Mouse (Mus musculus) thymus, adult 2 months (tissue): ENCODE measurements around the gene Nudt22. TPM values are rescaled to one million over a fixed set of nuclear protein-coding genes. Genes with fewer than 3 reads are reported as not detected.
A peak's percentile ranks its signal among the peaks of the same experiment; 100 is the strongest.

Experiments used
- DNase-seq: peaks from one replicate; pipeline ENCODE4 v3.0.0; 2021
- H3K27ac ChIP-seq: fragments of 200-500 bp; 2 replicates; pipeline ENCODE4 v1.5.1; 2012; ENCODE audit warnings: low read length, control low read depth; ENCODE audit not compliant: control insufficient read depth, insufficient read depth
- H3K27me3 ChIP-seq: fragments of 200-500 bp; 2 replicates; pipeline ENCODE4 v1.6.1; 2012; ENCODE audit warnings: mild to moderate bottlenecking, low read length, moderate library complexity, mixed read lengths; ENCODE audit not compliant: control insufficient read depth, insufficient read depth
- H3K36me3 ChIP-seq: fragments of 200-500 bp; 2 replicates; pipeline ENCODE4 v1.6.1; 2012; ENCODE audit warnings: mild to moderate bottlenecking, low read length, moderate library complexity; ENCODE audit not compliant: control insufficient read depth, insufficient read depth
- H3K4me1 ChIP-seq: fragments of 200-500 bp; replicated peaks from 2 replicates; pipeline ENCODE4 v1.6.1; 2012; ENCODE audit warnings: low read length; ENCODE audit not compliant: control insufficient read depth, insufficient read depth
- H3K4me3 ChIP-seq: fragments of 200-500 bp; 2 replicates; pipeline ENCODE4 v1.5.1; 2012; ENCODE audit warnings: mild to moderate bottlenecking, low read length, control low read depth, moderate library complexity; ENCODE audit not compliant: control insufficient read depth, insufficient read depth
- CTCF ChIP-seq: fragments of 200-500 bp; IDR thresholded peaks from 2 replicates; pipeline ENCODE4 v1.5.1; 2012; ENCODE audit warnings: mild to moderate bottlenecking, control low read depth, low read length, moderate library complexity, borderline replicate concordance; ENCODE audit not compliant: control insufficient read depth, poor library complexity, insufficient read depth; ENCODE audit errors: extremely low read depth
- POLR2A ChIP-seq: fragments of 200-500 bp; IDR thresholded peaks from 2 replicates; pipeline ENCODE4 v1.6.1; 2012; ENCODE audit warnings: mild to moderate bottlenecking, low read length, control low read depth, moderate library complexity; ENCODE audit not compliant: control insufficient read depth, poor library complexity, insufficient read depth; ENCODE audit errors: extremely low read depth
- WGBS: fragments of 180-500 bp; shearing (Covaris S2); methylation state at CpG from one replicate; pipeline ENCODE4 v1.1.7; 2018; 5-methylcytosine and 5-hydroxymethylcytosine counted together
- polyA plus RNA-seq: library from polyadenylated mRNA; depleted of rRNA; stranded (reverse); fragments of >200 nt; gene quantifications from 2 replicates; pipeline ENCODE4 v1.2.3, GENCODE M21; 2012; rRNA removed

Nudt22 gene
- polyA plus RNA-seq, 1 experiment: 46.5 TPM

DNA sequence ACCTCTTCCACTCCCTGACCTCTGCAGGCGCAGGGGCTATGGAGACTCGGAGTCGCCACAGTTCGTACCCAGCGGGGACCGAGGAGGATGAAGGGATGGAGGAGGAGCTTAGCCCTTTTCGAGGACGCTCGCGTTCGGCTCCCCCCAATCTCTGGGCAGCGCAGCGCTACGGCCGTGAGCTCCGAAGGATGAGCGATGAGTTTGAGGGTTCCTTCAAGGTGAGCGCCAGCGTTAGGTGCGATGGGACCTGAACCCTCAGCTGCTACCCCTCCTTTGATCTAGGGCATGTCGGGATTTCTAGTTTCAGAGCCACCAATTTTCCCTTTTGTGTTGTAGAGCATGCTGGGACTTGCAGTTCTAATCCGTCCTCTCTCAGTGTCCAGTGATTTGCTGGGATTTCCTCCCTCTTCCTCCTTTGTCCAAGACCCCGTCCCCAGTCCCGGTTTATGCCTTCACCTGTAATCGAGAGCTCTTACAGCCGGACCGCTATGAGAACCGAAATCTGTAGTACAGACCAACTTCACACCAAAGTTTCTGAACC, 45.2 kb downstream of the Nudt22 start:
- H3K36me3 ChIP-seq: no peaks in the 10 kb centered on the region
- peak overlapping the region; percentile 70 for H3K4me3 ChIP-seq
- peak overlapping the region; percentile 73 for H3K27ac ChIP-seq
- WGBS: under 1% methylated on average over 28 of the region's 28 CpGs
- H3K4me1 ChIP-seq: peaks cover 20% of the 10 kb centered on the region
- peak; percentile 47 for DNase-seq
- TF ChIP-seq CTCF (no peak), POLR2A (no peak)
- no peaks in the 10 kb centered on the region for H3K27me3 ChIP-seq

GRCm38 (mm10) chr19:6949951-6950350, 46.0 kb downstream of the Nudt22 start:
- TF ChIP-seq CTCF (no peak), POLR2A (no peak)
- no peaks in the 10 kb centered on the region for H3K36me3 ChIP-seq
- no peaks in the 10 kb centered on the region for H3K27me3 ChIP-seq
- peaks cover 20% of the 10 kb centered on the region for H3K4me1 ChIP-seq
- H3K4me3 ChIP-seq: no peak overlapping the region
- H3K27ac ChIP-seq: no peak overlapping the region
- DNase-seq: no peak
- 88% methylated on average over 5 of the region's 5 CpGs for WGBS

DNA sequence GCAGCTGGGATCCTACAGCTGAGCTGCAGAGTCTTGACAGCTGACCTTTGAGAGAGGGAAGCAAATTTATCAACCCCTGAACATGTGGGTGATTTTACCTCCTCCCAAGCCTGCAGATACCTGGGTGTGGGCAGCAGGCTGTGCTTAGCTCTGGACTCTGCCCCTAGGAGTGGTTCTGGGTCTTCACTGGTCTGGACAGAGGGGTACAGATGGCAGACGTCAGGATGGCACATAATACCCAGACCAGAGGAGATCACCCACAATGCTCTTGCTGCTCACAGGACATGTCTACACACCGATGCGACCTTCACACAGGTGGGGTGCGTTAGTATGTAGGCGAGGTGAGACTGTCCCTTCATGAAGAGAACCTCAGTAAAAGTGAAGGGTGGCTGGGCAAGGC, 46.4 kb downstream of the Nudt22 start:
- Histone ChIP-seq H3K27ac (no peak overlapping the region), H3K4me1 (peaks cover 20% of the 10 kb centered on the region), H3K4me3 (no peak overlapping the region), H3K27me3 (no peaks in the 10 kb centered on the region), H3K36me3 (no peaks in the 10 kb centered on the region)
- 97% methylated on average over 5 of the region's 5 CpGs for WGBS
- TF ChIP-seq POLR2A: no peak
- no peak for TF ChIP-seq CTCF
- DNase-seq: no peak

- Histone ChIP-seq H3K36me3 (no peaks in the 10 kb centered on the region), H3K4me3 (no peak overlapping the region), H3K27ac (no peak overlapping the region), H3K27me3 (no peaks in the 10 kb centered on the region), H3K4me1 (peaks cover 20% of the 10 kb centered on the region)
- TF ChIP-seq CTCF (no peak), POLR2A (no peak)
- DNase-seq: no peak
- WGBS: 80% methylated on average over 4 of the region's 4 CpGs
Observed at GRCm38 (mm10) chr19:6948186-6948585, 47.7 kb downstream of the Nudt22 start.

DNA sequence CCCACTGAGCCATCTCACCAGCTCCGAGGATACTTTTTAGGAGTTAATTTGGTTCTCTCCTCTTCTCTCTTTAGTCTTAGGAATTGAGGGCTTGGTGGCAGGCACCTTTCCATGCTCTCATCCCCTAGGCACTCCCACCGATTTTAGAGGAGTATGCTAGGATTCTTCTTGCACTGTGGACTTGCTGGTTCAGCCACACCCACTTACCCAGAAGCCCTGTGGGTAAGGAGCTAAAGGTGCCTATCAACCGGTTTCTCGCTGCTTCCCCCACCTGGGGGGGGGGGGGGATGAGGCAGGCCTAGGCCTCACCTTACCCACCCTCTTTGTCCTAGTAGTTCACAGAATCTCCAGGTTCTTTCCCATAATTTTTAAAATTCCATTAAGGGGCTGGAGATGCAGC, 48.2 kb downstream of the Nudt22 start:
- peaks cover 19% of the 10 kb centered on the region for H3K4me1 ChIP-seq
- H3K4me3 ChIP-seq: no peak overlapping the region
- H3K27me3 ChIP-seq: no peaks in the 10 kb centered on the region
- WGBS: 88% methylated on average over 4 of the region's 4 CpGs
- no peak overlapping the region for H3K27ac ChIP-seq
- H3K36me3 ChIP-seq: no peaks in the 10 kb centered on the region
- TF ChIP-seq POLR2A (no peak), CTCF (no peak)
- DNase-seq: no peak

GRCm38 (mm10) chr19:6943709-6944108, 52.2 kb downstream of the Nudt22 start:
- TF ChIP-seq CTCF (no peak), POLR2A (no peak)
- Histone ChIP-seq H3K4me1 (peaks cover 16% of the 10 kb centered on the region), H3K36me3 (no peaks in the 10 kb centered on the region), H3K4me3 (no peak overlapping the region), H3K27me3 (no peaks in the 10 kb centered on the region), H3K27ac (no peak overlapping the region)
- DNase-seq: no peak
- 99% methylated on average over 6 of the region's 6 CpGs for WGBS

Other genes with a start within 250 kb of the Nudt22 start
- gene Rps6ka4, start 155.5 kb downstream of the Nudt22 start, polyA plus RNA-seq: 29.5 and 30.6 TPM in 2 replicates
- 225 and 234 TPM in 2 replicates for gene Ccdc88b, start 137.9 kb downstream of the Nudt22 start, polyA plus RNA-seq
- 183 and 203 TPM in 2 replicates for gene Trmt112, start 86.4 kb downstream of the Nudt22 start, polyA plus RNA-seq
- gene Prdx5, start 86.0 kb downstream of the Nudt22 start, polyA plus RNA-seq: 99.4 and 133 TPM in 2 replicates
- gene Esrra, start 74.3 kb downstream of the Nudt22 start, polyA plus RNA-seq: 67.9 and 77.4 TPM in 2 replicates
- 3.7 and 5.2 TPM in 2 replicates for gene Catsperz, start 70.7 kb downstream of the Nudt22 start, polyA plus RNA-seq
- gene Kcnk4, start 61.6 kb downstream of the Nudt22 start, polyA plus RNA-seq: 1.5 and 1.8 TPM in 2 replicates
- 59.1 and 65.6 TPM in 2 replicates for gene Bad, start 54.3 kb downstream of the Nudt22 start, polyA plus RNA-seq
- gene Gpr137, start 53.6 kb downstream of the Nudt22 start, polyA plus RNA-seq: 66.8 and 86.6 TPM in 2 replicates
- 337 and 340 TPM in 2 replicates for gene Ppp1r14b, start 21.1 kb downstream of the Nudt22 start, polyA plus RNA-seq
- gene Plcb3, start 19.6 kb downstream of the Nudt22 start, polyA plus RNA-seq: 27.2 and 35.5 TPM in 2 replicates
- 33.2 and 39.4 TPM in 2 replicates for gene Fkbp2, start 15.6 kb downstream of the Nudt22 start, polyA plus RNA-seq
- gene Vegfb, start 8.5 kb downstream of the Nudt22 start, polyA plus RNA-seq: 38.4 and 38.8 TPM in 2 replicates
- 28.0 and 31.6 TPM in 2 replicates for gene Dnajc4, start 3.5 kb downstream of the Nudt22 start, polyA plus RNA-seq
- 8.4 and 9.9 TPM in 2 replicates for gene Trpt1, start within 50 bp of the Nudt22 start, polyA plus RNA-seq
- gene Fermt3, start 23.4 kb upstream of the Nudt22 start, polyA plus RNA-seq: 345 and 352 TPM in 2 replicates
- 87.4 and 89.5 TPM in 2 replicates for gene Stip1, start 43.9 kb upstream of the Nudt22 start, polyA plus RNA-seq
- 37.5 and 49.3 TPM in 2 replicates for gene Macrod1, start 60.7 kb upstream of the Nudt22 start, polyA plus RNA-seq
- 0.59 and 0.64 TPM in 2 replicates for gene Flrt1, start 109.6 kb upstream of the Nudt22 start, polyA plus RNA-seq
- 176 and 191 TPM in 2 replicates for gene Otub1, start 210.2 kb upstream of the Nudt22 start, polyA plus RNA-seq
- 1,690 and 1,818 TPM in 2 replicates for gene Cox8a, start 221.5 kb upstream of the Nudt22 start, polyA plus RNA-seq
- gene Naa40, start 245.1 kb upstream of the Nudt22 start, polyA plus RNA-seq: 55.9 and 71.6 TPM in 2 replicates